Mouse (Mus musculus): ENCODE measurements around the gene Gm10382.

DNA sequence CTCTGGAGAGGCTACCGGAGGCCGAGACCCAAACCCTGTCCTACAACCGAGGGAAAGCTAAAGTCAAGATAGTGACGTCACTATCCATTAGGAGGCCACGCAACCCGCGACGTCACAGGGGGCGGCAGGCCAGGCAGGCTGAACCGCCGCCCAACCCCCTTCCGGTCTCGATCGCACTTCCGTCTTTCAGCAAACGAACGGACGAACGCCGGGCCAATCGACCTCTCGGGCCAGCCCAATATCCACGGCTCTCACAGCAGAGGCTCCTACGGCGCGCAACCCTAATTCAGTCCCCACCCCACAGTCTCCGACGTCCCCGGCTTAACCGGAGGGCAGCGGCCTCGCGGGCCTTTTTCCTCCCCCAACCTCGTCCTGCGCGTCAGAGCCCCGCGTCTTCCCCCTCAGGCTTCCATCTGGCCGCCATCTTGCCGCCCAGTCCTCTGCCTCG is at the start of gene Gm10382:
- no peak for TF ChIP-seq CTCF (IDR thresholded peaks at IDR 0.05; ENCODE audit: low read depth)
- no peak; the same call in 1 of the 2 replicates for TF ChIP-seq EP300 (IDR thresholded peaks at IDR 0.05; ENCODE audit: low read depth)

Measured in liver, embryonic 14.5 days (tissue).